Mouse (Mus musculus) cerebellum, adult 2 months (tissue): ENCODE results near the gene Tmem184b.

Experiments
- CTCF ChIP-seq: fragments of 200-500 bp; IDR thresholded peaks from 2 replicates; pipeline ENCODE4 v1.5.1; 2011; ENCODE audit warnings: low read depth, mild to moderate bottlenecking, control low read depth, low read length, moderate library complexity, borderline replicate concordance; ENCODE audit not compliant: insufficient read depth
- POLR2A ChIP-seq: fragments of 200-500 bp; IDR thresholded peaks from 2 replicates; pipeline ENCODE4 v1.6.1; 2011; ENCODE audit warnings: low read length, control low read depth, borderline replicate concordance; ENCODE audit not compliant: insufficient read depth

DNA sequence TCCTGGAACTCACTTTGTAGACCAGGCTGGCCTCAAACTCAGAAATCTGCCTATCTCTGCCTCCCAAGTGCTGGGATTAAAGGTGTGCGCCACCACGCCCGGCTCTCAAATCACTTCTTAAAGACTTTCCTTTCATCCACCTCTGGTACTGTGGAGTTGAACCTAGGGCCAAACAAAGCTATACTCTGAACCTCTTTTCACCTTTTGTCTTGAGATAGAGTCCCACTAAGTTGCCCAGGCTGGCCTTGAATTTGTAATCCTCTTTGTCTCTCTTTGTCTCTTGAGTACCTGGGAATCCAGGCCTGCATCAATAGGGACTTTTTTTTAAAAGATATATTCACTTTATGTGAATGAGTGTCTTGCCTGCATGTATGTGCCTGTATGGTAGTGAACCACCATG lies 44.7 kb upstream of the Tmem184b start:
- TF ChIP-seq CTCF (no peak), POLR2A (no peak)
